Mouse (Mus musculus): ENCODE results near the gene Rhoh.

Rhoh gene

GRCm38 (mm10) chr5:65895764-65896163 lies 34.8 kb downstream of the Rhoh start:
- no peak for DNase-seq

- DNase-seq = no peak
Observed at GRCm38 (mm10) chr5:65897731-65898130, 36.7 kb downstream of the Rhoh start.

- DNase-seq = no peak
Observed at GRCm38 (mm10) chr5:65898683-65899082, 37.7 kb downstream of the Rhoh start.

GRCm38 (mm10) chr5:65900113-65900512 lies 39.1 kb downstream of the Rhoh start:
- no peak for DNase-seq

- DNase-seq = no peak
Observed at GRCm38 (mm10) chr5:65900862-65901265, 39.9 kb downstream of the Rhoh start.

GRCm38 (mm10) chr5:65901868-65902418 lies 40.9 kb downstream of the Rhoh start:
- DNase-seq = no peak

- DNase-seq = no peak
Observed at GRCm38 (mm10) chr5:65902811-65903210, 41.8 kb downstream of the Rhoh start.

GRCm38 (mm10) chr5:65904476-65904875 lies 43.5 kb downstream of the Rhoh start:
- DNase-seq = no peak

- DNase-seq = no peak
Observed at GRCm38 (mm10) chr5:65908751-65909150, 47.7 kb downstream of the Rhoh start.

GRCm38 (mm10) chr5:65909321-65909720 lies 48.3 kb downstream of the Rhoh start:
- DNase-seq = no peak

GRCm38 (mm10) chr5:65910398-65910797 lies 49.4 kb downstream of the Rhoh start:
- DNase-seq = no peak

GRCm38 (mm10) chr5:65911676-65912075 lies 50.7 kb downstream of the Rhoh start:
- DNase-seq = no peak

GRCm38 (mm10) chr5:65912201-65912600 lies 51.2 kb downstream of the Rhoh start:
- DNase-seq = no peak

- DNase-seq = no peak
Observed at GRCm38 (mm10) chr5:65913126-65913525, 52.1 kb downstream of the Rhoh start.

GRCm38 (mm10) chr5:65914342-65914741 lies 53.3 kb downstream of the Rhoh start:
- DNase-seq = no peak

- no peak for DNase-seq
Observed at GRCm38 (mm10) chr5:65916930-65917329, 55.9 kb downstream of the Rhoh start.

GRCm38 (mm10) chr5:65918601-65919000 lies 57.6 kb downstream of the Rhoh start:
- no peak for DNase-seq

- DNase-seq = no peak
Observed at GRCm38 (mm10) chr5:65919326-65919725, 58.3 kb downstream of the Rhoh start.

GRCm38 (mm10) chr5:65919904-65920303 lies 58.9 kb downstream of the Rhoh start:
- no peak for DNase-seq

GRCm38 (mm10) chr5:65920701-65921426 lies 59.9 kb downstream of the Rhoh start:
- DNase-seq = no peak

GRCm38 (mm10) chr5:65921477-65922138 lies 60.6 kb downstream of the Rhoh start:
- no peak for DNase-seq

GRCm38 (mm10) chr5:65926666-65927065 lies 65.7 kb downstream of the Rhoh start:
- DNase-seq = no peak

GRCm38 (mm10) chr5:65929162-65929561 lies 68.1 kb downstream of the Rhoh start:
- no peak for DNase-seq

GRCm38 (mm10) chr5:65930171-65930570 lies 69.2 kb downstream of the Rhoh start:
- peak; percentile 39 for DNase-seq
